Mouse (Mus musculus) right cerebral cortex, adult 2 months (tissue): ENCODE data around the gene Wipf3.
A peak's percentile ranks its signal among the peaks of the same experiment; 100 is the strongest.

ENCODE experiments used
- DNase-seq, 2 experiments: peaks; one replicate each; pipeline ENCODE4 v3.0.0; 2021 to 2022; ENCODE audit warnings: low spot score in 2 of 2

The Wipf3 gene

GRCm38 (mm10) chr6:54429447-54430194, at the start of gene Wipf3:
Gene Wipf3, plus strand, starts transcription at chr6:54429603.
- peak in 1 of 2 experiments; percentile 54 for DNase-seq

GRCm38 (mm10) chr6:54382636-54383035, 46.8 kb upstream of the Wipf3 start:
- DNase-seq, result no peak

DNA sequence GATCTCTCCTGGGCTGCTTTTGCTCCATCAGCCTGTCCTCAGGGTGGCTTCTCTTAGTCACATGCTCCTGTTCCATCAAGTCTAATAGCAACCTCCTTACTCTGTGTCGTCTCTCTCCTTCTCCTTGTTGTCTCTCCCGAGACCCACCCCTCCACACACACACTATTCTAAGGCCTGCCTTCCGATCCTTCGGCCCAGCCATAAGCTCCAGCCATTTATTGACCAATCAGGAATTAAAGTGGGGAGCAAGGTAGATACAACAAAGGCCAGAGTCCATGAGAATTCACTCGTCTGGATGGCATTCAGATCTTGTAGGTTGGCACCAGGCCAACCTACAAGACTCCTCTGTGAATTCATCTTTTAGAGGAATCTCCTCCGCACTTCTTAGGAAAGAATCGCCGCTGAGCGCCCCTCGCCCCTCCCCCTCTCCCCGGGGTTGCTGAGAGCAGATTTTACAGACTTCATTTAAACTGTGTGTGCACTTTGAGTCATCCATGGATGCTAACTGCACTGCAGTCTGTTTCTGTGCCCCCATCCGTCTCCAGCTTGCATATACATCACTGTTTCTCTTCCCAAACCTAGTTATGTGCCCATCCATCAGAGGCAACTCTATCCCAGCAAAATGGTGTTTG, 45.4 kb upstream of the Wipf3 start:
- DNase-seq, result peak in 1 of 2 experiments; percentile 33

DNA sequence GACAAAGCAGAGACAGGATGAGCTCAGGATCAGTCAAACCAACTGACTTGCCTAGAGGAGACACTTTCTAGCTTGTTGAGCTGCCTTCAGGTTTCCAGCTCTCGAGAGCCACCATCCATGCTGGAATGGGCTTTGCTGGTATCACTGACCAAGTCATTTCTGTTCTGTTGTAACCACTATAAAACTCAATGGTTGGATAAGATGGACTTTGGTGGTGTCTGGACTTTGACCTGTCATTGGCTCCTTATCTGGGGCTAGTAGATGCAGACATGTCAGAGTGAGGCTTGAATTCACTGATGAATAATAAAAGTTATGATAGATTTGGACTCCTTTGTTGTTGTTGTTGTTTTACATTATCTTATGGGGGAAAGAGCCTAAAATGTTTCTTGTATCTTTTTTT, 44.6 kb upstream of the Wipf3 start:
- no peak for DNase-seq

DNA sequence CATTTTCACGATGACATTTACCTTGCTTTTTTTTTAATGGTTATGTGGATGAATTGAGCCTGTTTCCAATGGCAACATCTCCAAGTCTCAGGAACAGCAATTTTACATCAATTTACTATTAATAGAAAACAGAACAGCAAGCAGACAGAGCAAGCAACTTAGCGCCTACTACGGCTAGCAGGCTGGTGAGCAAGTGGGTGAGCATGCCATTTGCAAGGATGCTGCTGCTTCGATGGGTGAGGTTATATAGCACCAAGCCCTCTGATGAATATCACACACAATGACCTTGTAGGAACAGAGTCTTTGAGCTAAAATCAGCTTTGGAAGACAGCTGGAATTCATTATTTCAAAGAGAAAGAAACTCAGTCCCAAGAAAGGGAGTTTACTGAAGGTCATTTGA, 43.0 kb upstream of the Wipf3 start:
- peak in 1 of 2 experiments; percentile 36 for DNase-seq

- DNase-seq, result no peak
Observed at GRCm38 (mm10) chr6:54387044-54387443, 42.4 kb upstream of the Wipf3 start.

DNA sequence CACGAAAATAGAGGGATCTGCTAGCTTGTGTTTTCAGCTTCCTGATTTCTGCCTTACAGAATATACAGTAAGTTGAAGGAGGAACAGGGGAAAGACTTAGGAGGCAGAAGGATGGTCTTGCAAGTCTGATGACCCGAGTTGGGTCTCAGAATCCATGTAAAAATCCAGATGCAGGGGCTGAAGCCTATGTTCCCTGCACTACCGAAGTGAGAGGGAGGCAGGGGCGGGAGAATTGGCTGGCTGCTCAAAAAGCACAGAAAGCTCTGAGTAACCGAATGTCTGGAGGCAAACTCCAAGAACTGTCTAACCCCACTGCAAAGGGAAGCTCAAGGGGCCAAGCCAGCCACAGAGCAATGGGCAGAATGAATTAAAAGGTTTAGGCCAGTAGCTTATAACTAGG, 41.7 kb upstream of the Wipf3 start:
- peak; percentile 52 to 60 for DNase-seq

DNA sequence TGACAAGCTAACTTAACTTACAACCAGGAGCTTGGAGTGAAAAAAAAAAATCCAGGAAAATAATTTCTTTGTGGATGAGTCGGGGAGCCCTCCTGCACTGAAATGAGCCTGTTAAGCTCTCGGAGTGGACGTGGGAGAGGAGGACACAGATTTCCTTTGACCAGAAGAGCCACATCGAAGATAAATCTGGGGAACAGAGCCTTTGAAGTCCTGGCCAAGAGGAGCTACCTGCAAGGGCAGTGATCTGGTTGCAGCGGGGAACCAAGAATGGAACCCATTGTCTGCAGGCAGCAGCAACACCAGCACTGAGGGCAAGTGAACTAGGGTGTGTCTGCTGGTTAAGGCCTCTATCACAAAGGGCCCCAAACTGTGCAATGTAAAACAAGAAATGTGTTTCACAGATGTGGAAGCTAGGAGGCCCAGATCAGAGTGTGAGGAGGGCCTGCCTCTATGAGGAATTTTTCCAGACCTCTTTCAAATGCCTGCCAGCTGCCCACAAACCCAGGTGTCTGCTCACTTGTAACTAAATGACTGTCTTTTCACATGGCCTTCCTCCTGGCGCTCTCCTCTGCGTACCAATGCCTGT, 40.6 kb upstream of the Wipf3 start:
- no peak for DNase-seq

DNA sequence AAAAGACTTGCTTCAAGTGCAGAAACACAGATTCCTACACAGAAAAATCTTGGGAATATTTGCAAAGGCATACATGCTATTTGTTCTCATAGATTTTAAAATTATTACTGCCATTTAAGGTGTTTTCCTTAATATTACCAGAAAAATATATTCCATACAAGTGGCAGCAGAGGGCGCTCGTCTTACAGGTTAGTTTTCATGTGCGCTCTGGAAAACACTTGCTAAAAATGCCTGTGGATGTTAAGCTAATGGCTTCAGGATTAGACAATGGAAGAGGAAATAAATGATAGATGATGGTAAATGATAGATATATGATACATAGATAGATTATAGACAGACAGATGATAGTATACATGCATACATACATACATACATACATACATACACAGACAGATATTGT, 37.6 kb upstream of the Wipf3 start:
- peak in 1 of 2 experiments; percentile 68 for DNase-seq

DNA sequence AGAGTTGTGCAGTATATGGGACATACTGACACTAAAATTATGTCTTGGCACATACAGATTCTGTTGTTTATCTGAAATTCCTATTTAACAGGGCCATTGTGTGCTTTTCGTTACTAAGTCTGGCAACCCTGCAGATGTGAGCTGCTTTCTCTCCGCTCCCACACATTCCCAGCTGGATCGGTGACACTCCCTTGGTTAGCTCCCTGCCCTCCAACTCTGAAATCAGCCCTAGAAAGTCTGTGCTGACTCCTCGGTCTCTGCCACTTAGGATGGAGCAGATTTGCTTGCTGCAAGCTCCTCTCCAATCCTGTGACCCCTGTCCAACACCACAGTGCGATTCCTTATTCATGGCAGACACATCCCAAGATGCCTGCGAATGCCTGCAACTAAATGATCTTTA, 35.5 kb upstream of the Wipf3 start:
- no peak for DNase-seq

- no peak for DNase-seq
Observed at GRCm38 (mm10) chr6:54399194-54399923, 30.0 kb upstream of the Wipf3 start.

DNA sequence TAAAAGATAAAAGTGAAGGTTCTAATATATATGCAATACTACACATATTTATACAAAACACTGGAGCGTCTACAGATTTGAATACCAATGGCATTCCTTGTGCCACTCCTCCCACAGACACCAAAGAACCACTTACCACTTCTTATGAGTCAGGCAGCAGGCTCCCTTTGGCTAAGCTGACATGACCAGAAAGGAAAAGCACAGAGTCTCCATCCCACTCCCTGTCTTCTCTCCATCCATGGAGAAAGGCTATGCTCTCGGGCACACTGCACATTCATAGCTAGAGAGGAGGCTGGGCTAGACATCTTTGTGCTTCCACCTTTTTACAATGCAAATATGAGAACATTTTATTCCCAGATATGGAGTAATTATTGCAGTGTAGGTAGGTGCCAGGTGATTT, 27.9 kb upstream of the Wipf3 start:
- no peak for DNase-seq

DNA sequence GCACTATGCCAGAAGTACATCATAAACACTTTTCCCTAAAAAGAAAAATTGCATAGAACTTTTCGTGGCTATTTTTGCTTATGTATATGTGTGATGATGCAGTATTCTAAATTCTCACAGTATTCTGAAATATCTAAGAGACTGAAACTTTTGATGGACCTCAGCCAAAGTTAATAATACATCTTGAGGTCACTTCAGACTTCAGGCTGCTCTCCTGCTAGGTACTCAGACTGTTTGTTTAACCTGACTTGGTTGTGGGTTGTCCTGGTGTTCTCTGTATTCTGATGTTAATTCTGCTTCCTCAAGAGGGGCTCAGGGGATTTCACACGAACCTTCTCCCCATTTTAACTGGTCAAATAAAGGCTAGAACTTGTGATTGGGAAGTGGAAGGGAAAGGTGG, 24.5 kb upstream of the Wipf3 start:
- no peak for DNase-seq

- DNase-seq, result no peak
Observed at GRCm38 (mm10) chr6:54406116-54406515, 23.3 kb upstream of the Wipf3 start.

DNA sequence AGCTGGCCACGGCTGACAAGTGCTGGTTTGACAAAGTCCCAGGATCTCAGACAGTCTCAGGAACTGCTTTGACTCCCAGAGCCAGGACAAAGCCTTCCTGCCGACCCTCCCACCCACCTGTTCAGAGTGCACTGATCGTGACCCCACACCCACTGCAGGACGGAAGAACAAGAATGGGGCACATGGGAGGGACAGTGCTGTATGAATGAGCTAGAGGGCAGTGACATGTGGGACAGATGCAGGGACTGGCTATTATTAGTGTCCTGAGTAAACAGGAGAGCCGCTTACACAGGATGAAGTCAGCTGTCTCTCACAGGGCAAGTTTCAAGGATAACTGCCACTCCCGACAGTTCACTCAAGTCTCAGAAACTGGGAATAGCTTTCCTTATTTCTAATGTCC, 20.1 kb upstream of the Wipf3 start:
- no peak for DNase-seq

DNA sequence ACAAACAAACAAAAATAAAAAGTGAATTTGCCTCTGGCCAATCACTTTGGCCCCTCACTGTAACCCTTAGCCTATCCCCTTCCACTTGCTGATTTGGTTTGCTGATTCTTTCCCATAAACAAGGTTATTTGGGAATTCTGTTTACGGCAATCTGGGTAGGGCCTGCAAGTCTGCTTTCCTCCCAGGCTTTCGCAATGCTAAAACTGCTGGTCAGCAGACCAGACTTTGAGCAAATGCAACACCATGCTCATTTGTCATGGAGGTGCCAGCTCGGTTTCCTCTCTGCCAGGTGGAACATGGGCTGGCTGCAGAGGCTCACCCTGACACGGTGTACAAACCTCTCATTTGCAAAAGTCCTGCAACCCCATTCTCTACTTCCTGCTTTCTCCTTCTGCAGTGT, 19.0 kb upstream of the Wipf3 start:
- DNase-seq, result no peak

DNA sequence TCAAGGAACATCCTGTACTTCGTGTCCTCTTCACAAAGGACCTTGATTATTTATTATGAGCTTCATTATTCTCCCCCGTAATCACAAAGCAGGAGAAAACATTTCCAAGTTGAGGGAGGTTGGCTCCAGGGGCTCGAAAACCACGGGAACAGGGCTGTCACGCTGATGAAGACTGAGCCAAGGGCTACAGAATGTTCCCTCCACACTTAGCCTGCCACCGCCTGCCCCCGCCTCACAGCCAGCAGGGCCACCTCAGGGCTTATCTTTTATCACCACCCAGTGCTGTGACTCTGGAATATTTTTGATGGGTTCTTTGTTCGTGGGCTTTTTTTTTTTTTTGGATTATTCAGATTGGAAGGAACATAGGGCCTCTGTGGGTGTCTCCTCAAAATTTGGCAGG, 17.8 kb upstream of the Wipf3 start:
- DNase-seq, result no peak

DNA sequence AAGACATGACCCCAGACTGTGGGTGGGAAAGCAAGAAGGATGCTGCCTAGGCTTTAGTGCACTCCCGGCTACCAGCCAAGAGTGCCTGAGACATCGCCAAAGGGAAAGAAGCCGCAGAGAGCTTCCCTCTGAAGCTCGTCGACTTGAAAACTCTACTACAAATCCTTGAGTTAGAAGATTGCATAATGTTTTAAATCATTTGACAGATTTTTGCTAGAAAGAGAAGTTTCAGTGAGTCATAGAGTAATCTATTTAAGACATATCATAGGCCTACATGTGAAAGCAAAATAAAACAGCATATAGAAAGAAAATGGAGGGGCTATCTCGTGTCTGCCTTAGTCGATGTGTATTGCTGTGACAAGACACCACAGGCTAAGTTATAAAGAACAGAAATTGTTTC, 16.5 kb upstream of the Wipf3 start:
- no peak for DNase-seq

- no peak for DNase-seq
Observed at GRCm38 (mm10) chr6:54425230-54425629, 4.2 kb upstream of the Wipf3 start.

DNA sequence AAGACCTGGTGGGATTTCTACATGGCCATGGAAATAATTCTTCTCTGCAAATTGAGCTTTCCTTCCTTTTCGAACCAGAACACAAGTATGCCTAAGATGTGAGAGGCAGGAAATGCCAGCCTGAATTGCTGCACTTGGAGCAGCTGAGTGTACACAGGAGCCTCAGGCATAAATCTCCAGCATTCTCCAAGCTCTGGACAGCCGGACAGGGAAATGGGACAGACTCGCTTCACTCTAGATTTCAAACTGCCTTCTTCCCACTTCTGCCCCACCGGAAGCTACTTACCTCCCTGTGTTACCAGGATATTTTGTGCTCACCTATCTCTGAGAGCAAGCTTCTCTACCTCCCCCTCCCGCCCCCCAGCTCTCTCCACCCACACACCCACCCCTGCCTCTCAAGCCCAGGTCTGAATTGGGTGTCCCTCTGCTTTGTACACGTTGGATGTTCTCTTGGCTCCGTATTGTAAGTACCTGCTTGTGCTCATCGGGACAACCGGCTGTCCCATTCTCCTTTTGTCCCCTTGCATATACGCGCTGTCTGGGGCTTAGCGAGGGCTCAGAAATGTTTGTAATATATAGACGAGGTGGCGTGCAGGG, 455 bp upstream of the Wipf3 start:
- DNase-seq, result no peak

GRCm38 (mm10) chr6:54430221-54430620, 818 bp downstream of the Wipf3 start:
- no peak for DNase-seq

DNA sequence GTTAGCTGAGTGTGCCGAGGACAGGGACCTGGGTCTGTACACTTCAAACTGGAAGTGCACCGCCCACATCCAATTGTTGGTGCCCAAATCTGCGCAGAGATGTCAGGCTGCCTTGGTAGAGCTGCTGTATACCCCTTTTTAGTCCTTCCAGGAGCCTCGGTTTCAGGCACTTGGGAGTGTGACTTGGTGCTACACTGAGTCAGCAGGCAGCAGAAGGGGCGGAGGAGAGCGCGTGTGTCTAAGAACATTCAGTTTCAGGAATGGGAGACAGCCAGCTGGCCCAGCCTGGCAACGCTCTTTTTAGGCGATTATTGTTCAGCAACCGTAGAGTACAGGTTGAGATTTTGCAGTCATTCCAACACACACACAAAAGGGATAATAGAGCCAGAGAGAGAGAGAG, 2.4 kb downstream of the Wipf3 start:
- peak; percentile 80 to 87 for DNase-seq
